Mouse (Mus musculus) ES-E14 (cell line): Measurements from ENCODE around the gene Hspb7. TPM values are rescaled to one million over a fixed set of nuclear protein-coding genes. Genes with fewer than 3 reads are reported as not detected.
A peak's percentile ranks its signal among the peaks of the same experiment; 100 is the strongest.

Experiments
- DNase-seq: peaks from one replicate; pipeline ENCODE4 v3.0.0-alpha.2; 2013; ENCODE audit warnings: low read depth, low spot score
- H3K27ac ChIP-seq: 2 replicates; pipeline ENCODE4 v1.5.1; 2012; ENCODE audit warnings: low read depth, mild to moderate bottlenecking, low read length, moderate library complexity, mixed read lengths; ENCODE audit not compliant: poor library complexity, insufficient read depth, severe bottlenecking
- H3K36me3 ChIP-seq: 2 replicates; pipeline ENCODE4 v1.6.1; 2012; ENCODE audit warnings: mild to moderate bottlenecking, low read length, moderate library complexity, mixed read lengths; ENCODE audit not compliant: control insufficient read depth, poor library complexity, insufficient read depth, severe bottlenecking
- H3K4me1 ChIP-seq, 2 experiments: fragments of 150-350 bp in 1 of 2; sonication (generic) in 1 of 2; 2 replicates each; pipeline ENCODE4 v1.6.1; 2012; ENCODE audit warnings: low read length in 2 of 2, mild to moderate bottlenecking in 1 of 2, mixed read lengths in 1 of 2; ENCODE audit not compliant: control insufficient read depth in 2 of 2, insufficient read depth in 2 of 2, poor library complexity in 1 of 2
- H3K4me3 ChIP-seq, 2 experiments: fragments of 150-350 bp in 1 of 2; sonication (generic) in 1 of 2; 2 replicates each; pipeline ENCODE4 v1.5.1; 2012; ENCODE audit warnings: low read length in 2 of 2, low read depth in 1 of 2, mild to moderate bottlenecking in 1 of 2, mixed read lengths in 1 of 2; ENCODE audit not compliant: insufficient read depth in 1 of 2, poor library complexity in 1 of 2, severe bottlenecking in 1 of 2
- H3K9ac ChIP-seq: 2 replicates; pipeline ENCODE4 v1.6.1; 2012; ENCODE audit warnings: low read depth, mild to moderate bottlenecking, low read length, mixed read lengths; ENCODE audit not compliant: poor library complexity, insufficient read depth, severe bottlenecking
- H3K9me3 ChIP-seq: fragments of 150-350 bp; sonication (generic); 2 replicates; pipeline ENCODE4 v1.6.1; 2012; ENCODE audit warnings: low read depth, mild to moderate bottlenecking, low read length; ENCODE audit not compliant: control insufficient read depth, insufficient read depth
- CHD2 ChIP-seq: IDR thresholded peaks from 2 replicates; pipeline ENCODE4 v1.6.1; 2014; ENCODE audit warnings: mild to moderate bottlenecking, low read depth, low read length, inconsistent platforms
- HCFC1 ChIP-seq: IDR thresholded peaks from 2 replicates; pipeline ENCODE4 v1.6.1; 2012; ENCODE audit warnings: low read length, inconsistent platforms, borderline replicate concordance; ENCODE audit not compliant: insufficient read depth
- MAFK ChIP-seq: IDR thresholded peaks from 2 replicates; pipeline ENCODE4 v1.6.1; 2014; ENCODE audit warnings: mild to moderate bottlenecking, low read depth, low read length, inconsistent platforms; ENCODE audit not compliant: insufficient read depth
- ZC3H11A ChIP-seq: IDR thresholded peaks from 2 replicates; pipeline ENCODE4 v1.6.1; 2012; ENCODE audit warnings: low read depth, mild to moderate bottlenecking, inconsistent platforms, low read length, borderline replicate concordance
- ZNF384 ChIP-seq: IDR thresholded peaks from 2 replicates; pipeline ENCODE4 v1.6.1; 2012; ENCODE audit warnings: low read depth, low read length, inconsistent platforms
- in situ Hi-C, 2 experiments: fragments of 600-800 bp; cut with MboI; formaldehyde crosslinking; loops; one replicate each; pipeline ENCODE4 v1.15.1; 2025; ENCODE audit warnings: low sequenced_read_pairs in 2 of 2, inconsistent platforms in 1 of 2; ENCODE audit not compliant: unreplicated experiment in 2 of 2
- total RNA-seq: library from RNA; depleted of rRNA; stranded (reverse); fragments of 300-350 nt; gene quantifications from 2 replicates; pipeline ENCODE4 v1.2.3, GENCODE M21; 2012

The Hspb7 gene
- total RNA-seq, 1 experiment, result not detected

GRCm38 (mm10) chr4:141429847-141430246, 9.3 kb downstream of the Hspb7 start:
- H3K4me3 ChIP-seq, result no peak overlapping the region
- in situ Hi-C loops, result no loop called here
- peak; percentile 63 for DNase-seq
- no peaks in the 10 kb centered on the region for H3K9me3 ChIP-seq
- H3K36me3 ChIP-seq, result no peaks in the 10 kb centered on the region
- H3K4me1 ChIP-seq, result peaks cover 0 to 11% of the 10 kb centered on the region in 2 experiments; a peak in 1 of 4 replicates
- no peak for TF ChIP-seq HCFC1
- no peak overlapping the region for H3K27ac ChIP-seq
- H3K9ac ChIP-seq, result no peak overlapping the region

- in situ Hi-C loops, result no loop called here
- DNase-seq, result no peak
These were observed 10.4 kb downstream of the Hspb7 start for GRCm38 (mm10) chr4:141430997-141431396.

GRCm38 (mm10) chr4:141432666-141433065, 12.1 kb downstream of the Hspb7 start:
- H3K9me3 ChIP-seq, result no peaks in the 10 kb centered on the region
- no peak for TF ChIP-seq HCFC1
- TF ChIP-seq MAFK, result no peak
- TF ChIP-seq ZNF384, result no peak
- no peak for TF ChIP-seq ZC3H11A
- TF ChIP-seq CHD2, result no peak
- H3K9ac ChIP-seq, result no peak overlapping the region
- DNase-seq, result no peak
- no peak overlapping the region for H3K4me3 ChIP-seq
- in situ Hi-C loops, result no loop called here
- H3K4me1 ChIP-seq, result no peaks in the 10 kb centered on the region
- no peaks in the 10 kb centered on the region for H3K36me3 ChIP-seq
- no peak overlapping the region for H3K27ac ChIP-seq

More at GRCm38 (mm10) chr4:141430997-141431396, 10.4 kb downstream of the Hspb7 start:
- Histone ChIP-seq H3K4me3 (no peak overlapping the region), H3K27ac (no peak overlapping the region), H3K9me3 (no peaks in the 10 kb centered on the region), H3K9ac (no peak overlapping the region), H3K4me1 (peaks cover 0 to 7% of the 10 kb centered on the region in 2 experiments; a peak in 1 of 4 replicates), H3K36me3 (no peaks in the 10 kb centered on the region)
- no peak for TF ChIP-seq CHD2

DNA sequence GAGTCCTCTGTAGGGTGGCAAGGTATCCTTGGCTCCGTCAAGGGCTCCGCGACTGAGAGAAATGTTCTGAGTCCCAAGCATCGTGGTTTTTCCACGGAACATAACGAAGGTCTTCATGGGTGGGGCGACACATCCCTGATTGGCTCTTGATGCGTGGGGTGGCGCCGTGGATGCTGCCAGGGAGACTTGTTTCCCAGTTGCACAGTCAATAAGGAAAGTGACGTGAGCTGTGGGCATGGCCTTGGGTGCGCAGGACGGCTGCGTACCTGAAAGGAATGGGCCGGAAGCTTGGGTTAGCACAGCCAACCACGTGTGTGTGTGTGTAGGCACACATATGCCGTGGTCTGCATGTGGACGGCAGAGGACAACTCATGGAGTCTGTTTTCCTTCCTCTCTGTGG, 12.6 kb downstream of the Hspb7 start:
- no peaks in the 10 kb centered on the region for H3K9me3 ChIP-seq
- in situ Hi-C loops, result no loop called here
- no peaks in the 10 kb centered on the region for H3K4me1 ChIP-seq
- H3K4me3 ChIP-seq, result no peak overlapping the region; a peak in 1 of 4 replicates
- DNase-seq, result no peak
- no peaks in the 10 kb centered on the region for H3K36me3 ChIP-seq
- TF ChIP-seq HCFC1 (no peak), ZC3H11A (no peak), ZNF384 (no peak), MAFK (no peak), CHD2 (no peak)
- H3K9ac ChIP-seq, result no peak overlapping the region
- no peak overlapping the region for H3K27ac ChIP-seq

DNA sequence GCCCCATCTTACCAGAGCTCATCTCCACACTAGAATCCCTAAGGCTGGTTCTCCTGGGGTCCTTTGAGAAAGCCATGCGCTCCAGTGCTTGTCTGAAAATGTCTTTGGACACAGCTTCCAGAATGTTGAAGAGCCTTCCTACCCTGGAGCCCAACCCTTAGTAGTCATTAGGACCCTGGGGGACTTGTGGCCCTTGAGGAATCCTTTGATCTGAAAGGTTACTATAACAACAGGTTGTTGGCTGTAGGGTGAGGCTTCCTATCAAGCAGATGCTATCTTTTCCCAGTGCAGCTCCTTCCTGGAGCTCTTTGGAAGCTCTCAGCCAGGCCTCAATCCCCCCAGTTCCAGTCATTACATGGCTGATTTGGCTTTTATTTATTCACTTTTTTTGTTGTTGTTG, 15.4 kb downstream of the Hspb7 start, which contains the start of gene Srarp:
Gene Srarp, minus strand, starts transcription at position 132 of the 400 bp plus-strand sequence.
- H3K4me1 ChIP-seq, result peaks cover 2 to 6% of the 10 kb centered on the region in 2 experiments; a peak in 2 of 4 replicates
- no peaks in the 10 kb centered on the region for H3K36me3 ChIP-seq
- no peak for TF ChIP-seq HCFC1
- TF ChIP-seq CHD2, result no peak
- TF ChIP-seq ZC3H11A, result no peak
- TF ChIP-seq MAFK, result no peak
- no peak for TF ChIP-seq ZNF384
- H3K9me3 ChIP-seq, result no peaks in the 10 kb centered on the region
- in situ Hi-C loops, result no loop called here
- no peak for DNase-seq
- H3K27ac ChIP-seq, result no peak within 1 kb of the TSS
- no peak within 1 kb of the TSS for H3K9ac ChIP-seq
- H3K4me3 ChIP-seq, result no peak within 1 kb of the TSS
